Mouse (Mus musculus) stomach, postnatal 0 days (tissue): ENCODE measurements around the gene Gm17469. TPM values are rescaled to one million over a fixed set of nuclear protein-coding genes. Genes with fewer than 3 reads are reported as not detected.
"Not testable (repeated sequence)": the region's sequence is repeated elsewhere in the genome, so short reads cannot be mapped to it uniquely, and the experiment has no call there.

Experiments used
- ATAC-seq: fragments of 200-750 bp; cut with Nextera tagmentation; 2 replicates; pipeline ENCODE4 v1.8.0; 2017; ENCODE audit not compliant: low FRiP score, low TSS enrichment
- DNase-seq: peaks from one replicate; pipeline ENCODE4 v3.0.0-alpha.2; 2016; ENCODE audit warnings: low spot score
- H3K27ac ChIP-seq: fragments of 300-500 bp; sonication (generic); replicated peaks from 2 replicates; pipeline ENCODE4 v1.5.1; 2014; ENCODE audit warnings: mild to moderate bottlenecking, control low read depth
- H3K27me3 ChIP-seq: fragments of 300-500 bp; sonication (generic); 2 replicates; pipeline ENCODE4 v1.6.1; 2014; ENCODE audit warnings: low read length; ENCODE audit not compliant: control insufficient read depth, insufficient read depth
- H3K36me3 ChIP-seq: fragments of 300-500 bp; sonication (generic); 2 replicates; pipeline ENCODE4 v1.6.1; 2014; ENCODE audit warnings: low read length, mixed read lengths; ENCODE audit not compliant: control insufficient read depth, insufficient read depth
- H3K4me1 ChIP-seq: fragments of 300-500 bp; sonication (generic); replicated peaks from 2 replicates; pipeline ENCODE4 v1.6.1; 2014; ENCODE audit warnings: antibody characterized with exemption; ENCODE audit not compliant: control insufficient read depth, insufficient read depth
- H3K4me2 ChIP-seq: fragments of 300-500 bp; sonication (generic); replicated peaks from 2 replicates; pipeline ENCODE4 v1.6.1; 2014; ENCODE audit warnings: low read depth, mild to moderate bottlenecking, control low read depth, moderate library complexity
- H3K4me3 ChIP-seq: fragments of 300-500 bp; sonication (generic); 2 replicates; pipeline ENCODE4 v1.5.1; 2014; ENCODE audit warnings: low read depth, low read length, control low read depth
- H3K9ac ChIP-seq: fragments of 300-500 bp; sonication (generic); 2 replicates; pipeline ENCODE4 v1.6.1; 2014; ENCODE audit warnings: mild to moderate bottlenecking, low read length, control low read depth, mixed read lengths
- H3K9me3 ChIP-seq: fragments of 300-500 bp; sonication (generic); 2 replicates; pipeline ENCODE4 v1.6.1; 2016; ENCODE audit warnings: low read length; ENCODE audit not compliant: control insufficient read depth
- WGBS: fragments of 180-500 bp; shearing (Covaris S2); extraction: QIAGEN DNeasy Blood & Tissue Kit; methylation state at CpG from one replicate; pipeline ENCODE4 v1.1.7; 2014; 5-methylcytosine and 5-hydroxymethylcytosine counted together
- polyA plus RNA-seq: library from polyadenylated mRNA; unstranded; fragments of >200 nt; fragmentation: Nextera tagmentation; extraction: Ambion mirVana; gene quantifications from 2 replicates; pipeline ENCODE4 v1.2.1, GENCODE M21; 2015

Gm17469 gene
- not detected in 2 replicates for polyA plus RNA-seq

DNA sequence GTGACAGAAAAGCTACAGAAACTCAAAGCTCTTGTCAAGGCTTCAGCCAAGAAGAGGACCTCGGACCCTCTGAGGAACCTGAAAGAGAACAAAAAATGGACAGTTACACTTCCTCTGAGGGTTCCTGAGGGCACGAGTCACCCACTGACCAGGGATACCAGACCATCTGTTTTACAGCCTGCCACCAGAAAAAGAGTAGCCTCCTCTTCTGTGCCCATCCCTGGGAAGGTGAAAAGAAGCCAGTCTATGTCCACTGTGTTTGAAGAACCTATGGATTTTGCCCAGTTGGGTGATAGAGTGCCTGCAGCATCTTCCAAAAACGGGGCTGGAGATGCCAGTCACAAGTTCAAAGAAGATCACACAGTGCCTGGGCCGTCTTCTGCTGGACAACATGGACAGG is at the start of gene Gm17469:
Gene Gm17469, plus strand, starts transcription at position 301 of the 400 bp plus-strand sequence.
- H3K4me3 ChIP-seq, H3K36me3 ChIP-seq, H3K27ac ChIP-seq, H3K27me3 ChIP-seq, H3K9ac ChIP-seq, H3K9me3 ChIP-seq, ATAC-seq, H3K4me2 ChIP-seq, H3K4me1 ChIP-seq, DNase-seq: not testable (repeated sequence)
- WGBS: no CpG with 5 or more reads among the region's 4 CpGs

Other genes starting within 250 kb of the Gm17469 start
- not detected in 2 replicates for gene Gm17584, start 129.3 kb upstream of the Gm17469 start, polyA plus RNA-seq